Mouse (Mus musculus) gastrocnemius, adult 8-10 months (tissue): ENCODE results near the gene Cyp2c23. TPM values are rescaled to one million over a fixed set of nuclear protein-coding genes. Genes with fewer than 3 reads are reported as not detected.

Source experiments
- DNase-seq, 2 experiments: peaks; one replicate each; pipeline ENCODE4 v3.0.0; 2022; ENCODE audit warnings: low spot score in 2 of 2
- total RNA-seq, 4 experiments: library from RNA; stranded (reverse); gene quantifications; 2 replicates each; pipeline ENCODE4 v1.2.4; 2022

The Cyp2c23 gene
- total RNA-seq, result under 1 TPM in 2 of 4 experiments, not detected in 2; 0.20 to 0.35 TPM

DNA sequence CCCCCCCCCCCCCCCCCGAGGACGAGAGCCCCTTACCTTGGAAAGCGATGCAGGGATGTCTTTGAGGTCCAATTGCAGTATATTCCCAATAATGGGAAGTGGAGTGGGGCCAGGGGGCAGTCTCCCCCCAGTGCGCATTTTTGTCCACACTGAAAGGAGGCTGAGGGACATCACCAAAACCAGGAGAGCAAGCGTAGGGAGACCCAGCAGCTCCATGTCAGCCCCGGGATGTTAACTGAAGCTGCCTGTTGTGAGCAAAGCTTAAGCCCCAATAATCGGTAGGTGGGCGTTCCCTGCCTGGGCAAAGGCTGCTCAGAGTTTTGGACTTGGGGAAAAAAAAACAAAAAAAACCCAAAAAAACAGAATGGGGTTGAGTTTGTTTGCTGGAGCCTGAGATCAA lies at the start of gene Cyp2c23:
Gene Cyp2c23 (minus strand): TSS at position 237 of the 400 bp plus-strand sequence.
- no peak for DNase-seq

DNA sequence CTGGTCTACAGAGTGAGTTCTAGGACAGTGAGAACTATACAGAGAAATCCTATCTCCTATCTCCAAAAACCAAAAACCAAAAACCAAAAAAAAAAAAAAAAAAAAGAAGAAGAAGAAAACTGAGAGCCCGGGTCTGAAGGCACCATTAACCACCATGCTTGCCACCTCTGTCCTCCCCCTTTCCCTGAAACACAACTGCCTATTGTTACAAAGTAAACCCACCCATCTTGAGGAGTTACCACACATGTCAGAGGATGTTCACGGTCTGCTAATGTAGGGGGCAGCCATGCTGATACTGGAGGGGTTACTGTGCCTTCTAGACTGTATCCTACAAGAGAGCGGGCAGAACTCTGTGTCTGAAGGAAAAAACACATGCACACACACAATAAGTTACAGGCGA lies 48.0 kb upstream of the Cyp2c23 start:
- DNase-seq, result no peak

DNA sequence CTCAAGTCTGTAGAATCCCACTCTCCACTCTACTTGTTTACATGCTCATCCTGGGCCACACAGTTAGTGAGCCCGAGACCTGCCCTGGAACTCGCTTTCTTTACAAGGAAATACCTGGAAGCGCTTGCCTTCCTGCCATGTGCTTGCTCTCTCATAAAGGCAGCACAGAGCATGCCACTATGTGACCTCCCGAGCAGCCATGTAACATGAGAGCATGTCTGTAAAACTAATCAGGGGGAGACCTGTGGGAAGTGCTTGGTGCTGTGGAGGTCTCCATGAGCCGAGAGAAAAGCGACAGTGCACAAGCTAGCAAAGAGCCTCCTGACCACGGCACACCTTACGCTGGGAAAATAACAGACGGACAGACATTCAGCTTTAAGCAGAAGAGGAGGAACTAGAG lies 47.4 kb upstream of the Cyp2c23 start:
- DNase-seq, result no peak

DNA sequence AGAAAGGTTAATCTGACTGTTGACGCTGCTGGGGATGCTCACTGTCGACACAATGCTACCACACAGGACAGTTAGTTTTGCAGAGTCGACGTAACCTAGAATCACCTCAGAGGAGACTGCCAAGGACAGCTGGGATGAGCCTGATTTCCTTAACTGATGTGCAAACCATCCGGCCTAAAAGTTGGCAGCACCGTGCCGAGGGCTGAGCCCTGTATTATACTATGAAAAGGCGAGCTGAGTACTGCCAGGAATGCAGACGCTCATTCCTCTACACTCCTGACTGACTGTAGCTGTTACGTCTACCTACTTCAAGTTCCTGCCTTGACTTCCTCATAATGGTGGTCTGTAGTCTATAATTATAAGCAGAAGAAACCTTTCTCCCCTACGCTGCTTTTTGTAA lies 46.0 kb upstream of the Cyp2c23 start:
- DNase-seq, result no peak

DNA sequence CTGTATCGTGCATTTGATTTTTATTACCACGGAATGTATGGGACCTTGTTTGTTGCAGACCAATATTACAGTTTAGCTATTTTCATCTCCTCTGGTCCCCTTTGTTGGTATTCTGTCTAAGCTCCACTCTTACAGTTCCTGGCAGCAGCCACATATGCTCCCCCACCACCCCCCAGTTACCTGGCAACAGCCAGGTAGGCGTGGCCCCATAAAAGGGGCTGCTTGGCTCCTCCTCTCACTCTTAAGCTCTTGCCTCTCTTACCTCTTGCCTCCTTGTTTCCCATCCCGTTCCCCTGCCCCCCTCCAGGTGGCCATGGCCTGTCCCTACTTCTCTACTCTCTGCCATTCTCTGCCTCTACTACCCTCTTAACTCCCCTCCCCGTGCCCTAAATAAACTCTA lies 42.2 kb upstream of the Cyp2c23 start:
- DNase-seq, result no peak

DNA sequence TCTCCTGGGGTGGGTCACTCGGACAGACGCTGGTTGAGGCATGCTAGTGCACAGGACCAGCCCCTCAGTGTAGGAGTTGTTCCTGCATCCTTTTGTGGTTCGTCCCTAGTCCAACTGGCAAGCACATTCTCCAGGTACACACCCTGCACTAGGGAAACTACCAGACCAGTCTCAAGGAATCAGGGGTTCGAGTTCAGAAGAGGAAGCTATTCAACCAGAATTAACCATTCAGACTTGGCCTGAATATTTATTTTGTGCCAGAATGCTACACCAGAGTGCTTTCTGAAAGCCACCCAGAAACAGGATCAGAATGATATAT lies 40.9 kb upstream of the Cyp2c23 start:
- DNase-seq, result no peak

DNA sequence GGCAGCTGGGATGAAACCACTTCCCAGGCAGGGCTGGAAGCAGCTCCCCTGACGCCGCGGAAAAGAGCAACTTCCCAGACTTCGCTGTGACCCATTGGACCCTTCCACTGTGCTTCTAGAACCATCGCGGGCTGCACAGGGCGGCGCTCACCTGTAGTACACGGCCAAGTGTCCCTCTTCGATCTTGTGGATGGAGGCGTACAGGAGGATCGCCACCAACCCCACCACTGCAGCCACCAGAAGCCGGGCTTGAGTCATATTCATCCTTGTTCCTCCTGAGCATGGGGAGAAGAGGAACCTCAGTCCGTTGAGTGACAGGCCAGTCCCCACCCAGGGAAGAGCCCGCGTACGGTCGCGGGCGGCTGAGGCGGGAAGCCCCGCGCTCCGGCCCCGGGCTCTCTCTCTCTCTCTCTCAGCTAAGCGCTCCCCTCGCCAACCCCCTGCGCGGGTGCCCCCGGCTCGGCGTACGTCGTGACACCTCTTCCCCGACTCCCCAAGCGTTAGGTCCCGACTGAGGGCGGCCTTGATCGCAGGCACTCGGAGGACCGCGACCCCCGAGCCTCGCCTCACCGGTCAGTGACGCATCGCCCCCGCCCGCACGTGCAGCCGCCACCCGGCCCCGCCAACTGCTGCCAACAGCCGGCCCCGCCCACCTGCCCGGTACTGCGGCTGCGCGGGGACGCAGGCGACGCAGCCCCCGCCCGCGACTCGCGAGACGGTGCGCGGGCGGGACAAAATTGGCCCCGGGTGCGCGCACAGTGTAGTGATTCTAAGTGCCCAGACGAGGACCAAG lies 40.3 kb upstream of the Cyp2c23 start, which contains the start of gene Erlin1:
Gene Erlin1 (minus strand): TSS at position 665 of the 793 bp plus-strand sequence.
- DNase-seq, result peak; percentile 80 to 82

DNA sequence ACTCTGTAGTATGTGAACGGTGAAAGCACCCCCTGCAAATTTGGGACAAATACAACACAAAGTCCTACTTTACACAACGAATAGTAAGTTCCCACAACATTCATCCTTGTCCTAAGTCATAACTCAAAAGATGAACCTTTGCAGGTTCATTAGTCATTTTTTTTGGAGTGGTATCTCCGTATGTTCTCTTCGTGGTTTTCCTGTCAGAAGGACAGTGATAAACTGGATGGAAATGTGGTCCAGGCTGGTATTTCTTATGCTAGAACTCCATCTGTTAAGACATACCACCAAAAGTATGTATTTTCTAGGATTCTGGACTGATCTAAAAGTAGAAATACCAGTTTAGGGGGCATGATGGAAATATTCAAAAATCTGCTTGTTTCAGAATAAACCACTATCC lies 39.2 kb upstream of the Cyp2c23 start:
- DNase-seq, result no peak

DNA sequence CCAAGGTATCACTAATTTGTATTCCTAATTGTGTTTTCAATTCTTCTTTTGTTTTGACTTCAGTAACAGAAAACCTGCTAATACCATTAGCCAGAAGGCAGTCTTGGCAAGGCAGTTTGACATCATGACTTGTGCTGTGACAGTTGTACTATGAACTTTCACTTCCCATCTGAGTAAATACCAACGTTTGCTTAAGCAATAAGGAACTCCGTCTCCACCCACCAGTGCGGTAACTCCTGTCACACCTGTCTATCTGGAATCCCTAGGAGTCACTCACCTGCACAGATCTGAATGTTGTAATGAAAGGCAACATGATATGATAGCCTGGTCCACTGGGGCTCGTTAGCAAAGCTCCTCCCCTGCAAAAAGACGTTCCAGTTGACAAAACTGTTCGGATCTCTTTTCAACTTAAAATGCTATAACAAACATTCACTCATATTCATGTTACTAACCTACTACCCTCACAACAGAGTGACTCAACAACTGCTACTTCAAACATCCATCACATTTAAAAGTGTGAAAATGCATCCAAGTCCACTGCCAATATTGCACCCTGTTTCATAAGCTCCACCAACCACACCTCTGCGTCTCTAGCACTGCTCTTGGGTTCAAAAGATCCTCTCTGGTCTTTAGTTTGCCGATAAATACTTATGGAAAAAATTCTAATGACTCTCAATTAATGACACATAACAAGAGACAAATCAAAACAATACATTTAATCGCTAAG lies 38.5 kb upstream of the Cyp2c23 start:
- DNase-seq, result no peak

DNA sequence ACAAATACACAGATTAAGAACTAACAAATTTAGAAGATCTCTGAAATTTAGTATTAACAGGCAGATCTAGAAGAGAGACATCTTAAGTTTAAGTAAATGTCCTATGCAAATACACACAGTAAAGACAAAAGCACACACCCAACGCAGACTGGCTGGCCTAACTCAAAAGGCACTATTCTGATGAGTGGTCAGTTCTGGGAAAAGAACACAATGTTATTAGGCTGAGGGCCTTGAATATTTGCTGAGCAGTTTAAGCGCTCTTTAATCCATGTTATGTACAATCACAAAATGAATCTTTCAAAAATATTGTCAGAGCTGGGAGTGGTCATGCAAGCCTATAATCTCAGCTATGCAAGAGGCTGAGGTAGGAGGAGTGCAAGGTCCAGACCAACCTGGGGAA lies 35.7 kb upstream of the Cyp2c23 start:
- DNase-seq, result no peak

DNA sequence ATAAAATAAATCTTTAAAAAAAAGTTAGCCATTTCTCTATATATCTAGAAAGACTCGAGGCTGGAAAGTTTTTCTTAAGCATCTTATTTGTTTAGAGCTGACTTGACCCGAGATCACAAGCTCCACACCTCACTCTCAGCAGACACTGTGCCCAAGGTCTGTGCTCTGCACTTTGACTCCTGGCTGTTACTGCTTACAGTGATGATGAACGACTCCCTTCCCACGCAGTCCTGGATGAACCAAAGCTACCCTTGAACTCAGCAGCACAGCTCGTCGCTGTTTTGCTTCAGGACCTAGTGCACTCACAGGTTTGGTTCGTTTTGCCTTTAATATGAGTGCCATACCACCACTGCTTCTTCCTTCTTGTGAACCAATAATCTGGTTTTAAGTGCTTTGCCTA lies 34.8 kb upstream of the Cyp2c23 start:
- no peak for DNase-seq

DNA sequence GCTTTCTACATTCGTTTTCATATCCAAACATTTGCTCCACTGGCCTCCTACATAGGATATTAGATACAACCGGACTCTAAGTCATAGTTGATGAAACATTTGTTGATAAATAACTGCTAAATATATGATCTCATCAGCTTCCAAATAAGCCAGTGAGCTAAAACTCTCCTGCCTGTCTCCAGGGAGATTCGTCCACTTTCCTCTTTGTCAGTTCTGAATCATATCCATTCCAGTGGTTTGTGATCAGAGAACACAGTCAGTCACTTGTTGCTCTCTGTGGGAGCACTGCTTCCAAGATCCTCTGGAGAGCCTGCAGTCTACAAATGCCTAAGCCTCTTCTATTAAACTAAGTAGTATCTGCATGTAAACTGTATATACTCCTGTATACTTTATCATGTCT lies 31.2 kb upstream of the Cyp2c23 start:
- no peak for DNase-seq

DNA sequence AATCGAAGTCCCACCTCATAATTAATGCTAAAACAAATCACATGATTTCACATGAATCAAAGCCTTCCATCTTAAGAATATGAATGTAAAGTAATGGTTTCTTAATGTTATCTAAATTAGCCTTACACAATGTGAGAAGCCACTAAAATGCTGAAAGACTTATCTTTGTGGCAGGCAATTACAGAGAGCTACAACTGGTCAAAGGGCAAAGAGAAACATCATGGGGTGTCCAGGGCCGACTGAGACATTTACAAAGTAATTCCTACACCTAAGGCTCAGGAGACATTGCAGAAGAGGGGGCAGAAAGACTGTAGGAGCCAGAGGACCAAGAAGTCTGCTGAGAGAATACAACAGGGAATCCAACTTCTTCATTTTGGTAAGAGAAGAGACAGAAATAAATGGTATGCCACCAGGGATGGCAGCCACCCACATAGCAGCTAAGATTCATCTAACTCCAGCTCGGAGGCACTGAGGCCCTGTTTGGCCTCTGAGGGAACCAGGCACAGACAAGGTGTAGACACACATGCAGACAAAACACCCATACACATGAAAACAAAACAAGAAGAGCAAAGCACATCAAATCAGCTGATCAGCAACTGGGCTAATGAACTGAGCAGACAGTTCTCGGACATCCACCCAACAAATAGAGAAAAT lies 26.3 kb upstream of the Cyp2c23 start:
- DNase-seq, result no peak

DNA sequence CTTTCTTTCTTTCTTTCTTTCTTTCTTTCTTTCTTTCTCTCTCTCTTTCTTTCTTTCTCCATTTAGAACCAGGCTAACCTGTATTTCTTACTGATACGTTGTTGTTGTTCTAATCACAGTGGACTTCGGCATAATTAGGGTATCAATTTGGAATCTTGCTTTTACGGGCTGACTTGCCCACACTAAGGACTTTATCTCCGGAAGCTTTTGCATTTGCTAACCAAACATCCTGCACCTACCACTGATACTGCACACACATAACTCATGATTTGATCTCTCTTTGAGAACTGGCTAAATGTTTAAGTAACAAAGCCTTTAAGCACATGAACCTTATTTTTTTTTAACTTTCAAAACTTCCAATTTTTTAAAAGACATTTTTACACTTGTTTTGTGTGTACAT lies 21.4 kb upstream of the Cyp2c23 start:
- no peak for DNase-seq

DNA sequence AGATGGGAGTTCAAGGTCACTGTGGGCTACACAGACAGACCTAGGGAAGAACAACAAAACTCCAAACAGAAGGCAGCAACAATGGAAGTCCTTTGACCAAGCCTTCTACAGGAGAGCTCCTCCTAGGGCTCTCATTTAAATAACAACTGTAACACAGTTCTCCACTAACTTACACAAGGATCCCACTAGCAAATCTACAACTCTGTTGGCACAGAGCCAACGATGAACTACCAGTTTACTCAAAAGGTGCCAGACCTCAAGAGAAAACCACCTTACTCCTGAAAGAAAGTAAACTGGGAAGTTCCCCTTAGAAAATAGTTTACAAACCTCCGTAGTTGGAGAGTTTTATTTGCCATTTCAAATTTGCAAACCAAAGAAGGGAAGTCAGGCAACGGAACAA lies 20.3 kb upstream of the Cyp2c23 start:
- no peak for DNase-seq

DNA sequence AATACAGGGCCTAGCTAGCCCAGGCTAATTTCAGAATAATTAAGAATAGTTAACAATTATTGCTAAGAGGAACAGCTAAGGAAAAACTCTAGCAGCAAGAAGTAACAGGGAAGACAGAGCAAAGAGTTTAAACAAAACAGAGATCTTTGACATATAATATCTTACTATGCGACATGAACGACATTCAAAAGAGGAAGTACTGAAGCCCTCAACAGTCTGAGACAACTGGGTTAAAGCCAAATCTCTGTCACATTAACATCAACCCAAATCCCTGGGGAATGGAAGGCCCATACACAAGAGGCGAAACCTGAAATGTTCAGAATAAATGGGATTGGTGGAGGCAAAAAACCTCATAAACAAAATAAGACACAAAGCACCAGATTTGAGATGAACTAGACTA lies 16.8 kb upstream of the Cyp2c23 start:
- no peak for DNase-seq

DNA sequence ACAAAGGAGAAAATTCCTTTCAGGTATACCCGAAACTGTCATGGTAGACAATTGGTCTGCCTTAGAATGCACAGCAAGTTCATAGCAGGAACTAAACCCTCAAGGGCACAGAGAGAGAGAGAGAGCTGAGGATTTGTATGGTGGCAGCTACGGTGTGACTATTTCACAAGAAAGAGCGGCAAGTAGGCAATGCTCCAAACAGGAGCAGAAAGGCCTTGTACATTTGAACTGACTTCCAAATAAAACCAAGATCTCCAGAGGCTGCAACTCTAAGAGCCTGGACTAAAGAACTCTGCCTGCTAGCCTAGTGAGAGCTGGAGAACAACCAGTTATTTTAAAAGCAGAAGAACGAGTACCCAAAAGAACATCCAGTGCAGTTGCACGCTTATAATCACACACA lies 13.1 kb upstream of the Cyp2c23 start:
- DNase-seq, result no peak

DNA sequence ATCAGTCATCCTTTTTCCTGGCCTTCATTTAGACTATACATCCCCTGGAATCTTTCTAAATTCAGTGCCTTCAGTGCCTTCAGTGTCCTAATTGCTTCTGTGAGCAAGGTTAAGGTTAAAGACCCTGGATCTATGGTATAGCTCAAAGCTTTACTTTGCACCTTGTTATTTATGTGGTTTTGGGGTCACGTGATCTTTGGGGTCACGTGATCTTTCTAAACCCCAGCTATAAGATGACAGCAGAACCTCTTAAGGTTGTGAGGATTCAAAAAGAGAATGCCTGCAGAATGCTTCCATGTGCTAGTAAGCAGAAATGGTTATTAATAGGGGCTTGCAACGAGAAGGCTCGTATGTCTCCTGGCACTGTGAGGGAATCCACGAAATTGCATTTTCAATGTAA lies 4.4 kb upstream of the Cyp2c23 start:
- no peak for DNase-seq

DNA sequence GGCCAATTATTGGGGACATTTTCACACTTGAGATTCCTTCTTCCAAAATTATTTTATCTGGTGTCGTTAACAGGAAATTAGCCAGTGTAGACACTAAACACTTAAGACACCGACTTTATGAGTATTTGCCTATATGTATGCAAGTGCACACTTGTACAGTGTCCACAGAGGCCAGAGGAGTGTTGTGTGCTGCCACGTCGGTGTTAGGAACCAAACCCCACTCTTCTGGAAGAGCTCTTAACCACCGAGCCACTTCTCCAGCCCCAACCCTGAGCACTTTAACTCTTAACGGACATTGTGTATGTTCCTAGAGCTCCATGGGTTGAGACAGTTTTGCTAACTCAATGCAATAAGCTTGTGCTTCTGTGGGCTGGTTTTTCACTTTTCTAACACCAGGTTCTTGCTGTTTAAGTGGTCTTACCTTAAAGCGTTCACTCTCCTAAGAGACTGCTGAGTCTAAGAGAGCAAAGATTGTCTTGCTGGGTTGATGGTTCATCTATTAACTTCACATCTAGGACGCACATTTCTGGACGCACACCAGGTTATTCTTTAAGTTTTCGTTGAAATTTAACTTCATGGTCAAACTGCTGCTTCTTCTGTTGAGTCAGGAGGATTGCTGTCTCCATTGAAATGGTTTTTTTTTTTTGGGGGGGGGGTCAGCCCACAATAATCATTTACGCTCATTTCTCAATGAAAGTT lies 3.2 kb upstream of the Cyp2c23 start:
- no peak for DNase-seq

DNA sequence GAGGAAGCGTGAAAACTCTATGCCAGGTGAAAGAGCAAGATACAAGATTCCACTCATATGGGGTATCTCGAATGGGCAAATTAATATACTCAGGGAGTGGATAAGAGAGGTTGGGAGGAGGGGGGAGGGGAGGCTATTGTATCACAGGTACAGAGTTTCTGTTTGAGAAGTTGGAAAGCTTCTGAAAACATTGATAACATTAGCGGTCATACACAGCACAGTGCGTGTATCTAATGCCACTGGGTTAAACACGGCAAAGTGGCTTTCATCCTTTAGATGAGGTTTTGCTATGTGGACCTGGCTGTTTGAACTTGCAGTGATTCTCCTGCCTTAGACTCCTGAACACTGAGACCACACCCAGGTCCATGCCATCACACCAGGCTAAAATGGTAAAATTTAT lies 1.0 kb upstream of the Cyp2c23 start:
- no peak for DNase-seq

DNA sequence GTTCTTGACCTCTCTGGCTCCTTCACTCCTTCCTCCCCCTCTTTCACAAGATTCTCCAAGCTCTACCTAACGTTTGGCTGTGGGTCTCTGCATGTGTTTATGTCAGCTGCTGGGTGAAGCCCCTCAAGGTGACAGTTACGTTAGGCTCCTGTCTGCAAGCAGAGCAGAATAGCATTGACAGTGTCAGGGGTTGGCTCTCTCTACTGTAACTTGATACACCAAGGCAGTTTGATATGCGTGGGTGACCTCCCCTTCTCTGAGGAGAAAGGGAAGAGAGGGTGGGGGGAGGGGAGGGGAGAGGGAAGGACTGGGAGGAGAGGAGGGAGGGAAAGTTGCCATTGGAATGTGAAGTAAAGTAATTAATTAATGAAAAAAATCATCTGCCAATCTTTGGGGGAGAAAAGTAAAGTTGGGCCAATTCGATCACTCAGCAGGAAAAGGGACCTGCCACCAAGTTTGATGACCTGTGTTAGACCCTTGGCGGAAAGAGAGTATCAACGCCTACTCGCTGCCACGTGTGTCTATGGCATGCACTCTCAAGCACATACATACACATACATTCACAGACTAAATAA lies 2.0 kb downstream of the Cyp2c23 start:
- DNase-seq, result no peak
